Mouse (Mus musculus): Measurements from ENCODE around the gene Tjp1.

GRCm38 (mm10) chr7:65454269-65454668 is 73.3 kb downstream of the Tjp1 start:
- TF ChIP-seq CTCF (conservative IDR thresholded peaks at IDR 0.05; ENCODE audit: insufficient read depth, insufficient read length, low read depth, low read length) (no peak), POLR2A (IDR thresholded peaks at IDR 0.05; ENCODE audit: low read depth, low read length) (no peak)
